Mouse (Mus musculus) heart, embryonic 16.5 days (tissue): ENCODE measurements around the gene Acbd6. TPM values are rescaled to one million over a fixed set of nuclear protein-coding genes. Genes with fewer than 3 reads are reported as not detected.

Experiments
- ATAC-seq: fragments of 200-750 bp; cut with Nextera tagmentation; replicated peaks from 2 replicates; pipeline ENCODE4 v1.8.0; 2017; ENCODE audit warnings: moderate number of reproducible peaks; ENCODE audit not compliant: insufficient read depth, low FRiP score; ENCODE audit errors: extremely low read depth
- H3K27ac ChIP-seq: fragments of 300-500 bp; sonication (generic); 2 replicates; pipeline ENCODE4 v1.5.1; 2014; ENCODE audit warnings: mild to moderate bottlenecking, low read length, control low read depth, moderate library complexity
- H3K27me3 ChIP-seq: fragments of 300-500 bp; sonication (generic); 2 replicates; pipeline ENCODE4 v1.6.1; 2014; ENCODE audit warnings: low read length, mixed read lengths; ENCODE audit not compliant: control insufficient read depth, insufficient read depth
- H3K36me3 ChIP-seq: fragments of 300-500 bp; sonication (generic); 2 replicates; pipeline ENCODE4 v1.6.1; 2014; ENCODE audit not compliant: control insufficient read depth, insufficient read depth
- H3K4me1 ChIP-seq: fragments of 300-500 bp; sonication (generic); 2 replicates; pipeline ENCODE4 v1.6.1; 2014; ENCODE audit warnings: low read length, mixed read lengths; ENCODE audit not compliant: control insufficient read depth, insufficient read depth
- H3K4me2 ChIP-seq: fragments of 300-500 bp; sonication (generic); 2 replicates; pipeline ENCODE4 v1.6.1; 2014; ENCODE audit warnings: low read depth, mild to moderate bottlenecking, control low read depth, low read length
- H3K4me3 ChIP-seq: fragments of 300-500 bp; sonication (generic); 2 replicates; pipeline ENCODE4 v1.5.1; 2014; ENCODE audit warnings: mild to moderate bottlenecking, control low read depth, low read length
- H3K9ac ChIP-seq: fragments of 300-500 bp; sonication (generic); 2 replicates; pipeline ENCODE4 v1.6.1; 2014; ENCODE audit warnings: low read length, control low read depth
- H3K9me3 ChIP-seq: fragments of 300-500 bp; sonication (generic); replicated peaks from 2 replicates; pipeline ENCODE4 v1.6.1; 2016; ENCODE audit warnings: low read length; ENCODE audit not compliant: control insufficient read depth
- WGBS: fragments of 180-500 bp; shearing (Covaris S2); extraction: QIAGEN DNeasy Blood & Tissue Kit; methylation state at CpG from one replicate; pipeline ENCODE4 v1.1.7; 2014; 5-methylcytosine and 5-hydroxymethylcytosine counted together
- polyA plus RNA-seq: library from polyadenylated mRNA; unstranded; fragments of >200 nt; fragmentation: Nextera tagmentation; extraction: Ambion mirVana; gene quantifications from 2 replicates; pipeline ENCODE4 v1.2.1, GENCODE M21; 2015

Gene Acbd6
- polyA plus RNA-seq, 1 experiment from 2014 or later, result 55.4 TPM

- H3K9me3 ChIP-seq, result no peaks in the 10 kb centered on the region
- H3K36me3 ChIP-seq, result no peaks in the 10 kb centered on the region
- no peak overlapping the region for H3K4me2 ChIP-seq
- peaks cover 34% of the 10 kb centered on the region for H3K27me3 ChIP-seq
- no peaks in the 10 kb centered on the region for H3K4me1 ChIP-seq
- H3K4me3 ChIP-seq, result no peak overlapping the region
- H3K27ac ChIP-seq, result no peak overlapping the region
- H3K9ac ChIP-seq, result no peak overlapping the region
- no peak for ATAC-seq
- 39% methylated on average over 5 of the region's 5 CpGs for WGBS
Measured at GRCm38 (mm10) chr1:155720006-155720405, 162.1 kb downstream of the Acbd6 start.

GRCm38 (mm10) chr1:155721443-155721842 lies 163.5 kb downstream of the Acbd6 start:
- Histone ChIP-seq H3K9me3 (no peaks in the 10 kb centered on the region), H3K4me1 (no peaks in the 10 kb centered on the region), H3K27me3 (peaks cover 34% of the 10 kb centered on the region), H3K9ac (no peak overlapping the region), H3K36me3 (no peaks in the 10 kb centered on the region), H3K4me3 (no peak overlapping the region), H3K4me2 (no peak overlapping the region), H3K27ac (no peak overlapping the region)
- 48% methylated on average over 8 of the region's 8 CpGs for WGBS
- no peak for ATAC-seq

DNA sequence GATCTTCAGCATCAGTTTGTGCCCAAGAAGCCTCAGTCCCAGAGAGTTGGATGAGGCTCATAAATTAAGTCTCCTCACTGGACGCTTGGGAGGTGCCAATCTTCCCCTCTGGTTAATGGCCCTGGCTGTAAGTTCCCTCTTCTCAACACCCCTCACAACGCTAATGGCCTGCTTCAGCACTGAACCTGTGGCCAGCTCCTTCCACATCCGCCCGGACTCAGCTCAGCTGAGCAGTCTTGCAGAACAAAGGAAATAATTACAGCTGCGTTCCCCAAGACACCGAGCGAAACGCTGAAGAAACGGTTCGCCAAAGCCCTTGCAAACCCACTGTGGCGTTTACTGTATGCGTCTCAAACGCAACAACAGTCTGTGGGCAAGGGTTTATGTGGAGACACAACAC lies 164.3 kb downstream of the Acbd6 start:
- Histone ChIP-seq H3K4me2 (peak overlapping the region; percentile 47), H3K27me3 (peaks cover 34% of the 10 kb centered on the region), H3K9ac (no peak overlapping the region), H3K36me3 (no peaks in the 10 kb centered on the region), H3K27ac (no peak overlapping the region), H3K9me3 (no peaks in the 10 kb centered on the region), H3K4me3 (peak overlapping the region; percentile 22; the same call in 1 of the 2 replicates), H3K4me1 (no peaks in the 10 kb centered on the region)
- under 1% methylated on average over 13 of the region's 13 CpGs for WGBS
- ATAC-seq, result peak; percentile 41; the same call in 1 of the 2 replicates

GRCm38 (mm10) chr1:155724301-155724700 lies 166.4 kb downstream of the Acbd6 start:
- Histone ChIP-seq H3K4me1 (no peaks in the 10 kb centered on the region), H3K36me3 (no peaks in the 10 kb centered on the region), H3K27ac (no peak overlapping the region), H3K9me3 (no peaks in the 10 kb centered on the region), H3K9ac (no peak overlapping the region), H3K27me3 (peaks cover 53% of the 10 kb centered on the region), H3K4me3 (no peak overlapping the region), H3K4me2 (no peak overlapping the region)
- ATAC-seq, result no peak
- WGBS, result 71% methylated on average over 3 of the region's 3 CpGs

DNA sequence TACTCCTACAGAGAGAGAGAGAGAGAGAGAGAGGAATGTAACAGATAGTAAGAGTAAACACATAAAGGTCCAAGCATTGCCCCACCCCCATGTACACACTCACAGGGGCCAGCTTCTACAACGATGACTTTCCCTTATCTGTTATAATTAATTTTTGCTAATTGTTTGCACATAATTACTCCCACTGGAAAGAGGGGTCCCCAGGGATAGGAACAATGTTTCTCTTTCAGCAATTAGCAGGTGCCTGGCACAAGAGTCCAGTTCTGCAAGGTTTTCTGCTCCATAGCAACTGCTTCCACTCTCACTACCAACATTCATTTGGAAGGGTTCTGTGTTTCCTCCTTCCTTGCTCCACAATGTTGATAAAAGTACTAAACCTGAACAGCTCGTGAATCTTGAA lies 168.0 kb downstream of the Acbd6 start:
- peaks cover 65% of the 10 kb centered on the region for H3K27me3 ChIP-seq
- no peaks in the 10 kb centered on the region for H3K36me3 ChIP-seq
- no peaks in the 10 kb centered on the region for H3K4me1 ChIP-seq
- 56% methylated on average over 2 of the region's 2 CpGs for WGBS
- no peak overlapping the region for H3K9ac ChIP-seq
- no peak overlapping the region for H3K4me2 ChIP-seq
- no peak for ATAC-seq
- no peak overlapping the region for H3K27ac ChIP-seq
- H3K9me3 ChIP-seq, result no peaks in the 10 kb centered on the region
- H3K4me3 ChIP-seq, result no peak overlapping the region

GRCm38 (mm10) chr1:155727830-155728229 lies 169.9 kb downstream of the Acbd6 start:
- Histone ChIP-seq H3K27me3 (peaks cover 72% of the 10 kb centered on the region), H3K36me3 (no peaks in the 10 kb centered on the region), H3K27ac (no peak overlapping the region), H3K4me2 (no peak overlapping the region), H3K4me3 (no peak overlapping the region), H3K9me3 (no peaks in the 10 kb centered on the region), H3K4me1 (no peaks in the 10 kb centered on the region), H3K9ac (no peak overlapping the region)
- WGBS, result 25% methylated on average over 10 of the region's 10 CpGs
- ATAC-seq, result no peak

- no peak overlapping the region for H3K4me3 ChIP-seq
- no peak for ATAC-seq
- no peaks in the 10 kb centered on the region for H3K9me3 ChIP-seq
- no peak overlapping the region for H3K4me2 ChIP-seq
- H3K27ac ChIP-seq, result no peak overlapping the region
- no peaks in the 10 kb centered on the region for H3K4me1 ChIP-seq
- no peak overlapping the region for H3K9ac ChIP-seq
- peaks cover 70% of the 10 kb centered on the region for H3K27me3 ChIP-seq
- WGBS, result 4% methylated on average over 23 of the region's 23 CpGs
- H3K36me3 ChIP-seq, result no peaks in the 10 kb centered on the region
Measured at GRCm38 (mm10) chr1:155729113-155729795, 171.3 kb downstream of the Acbd6 start.

DNA sequence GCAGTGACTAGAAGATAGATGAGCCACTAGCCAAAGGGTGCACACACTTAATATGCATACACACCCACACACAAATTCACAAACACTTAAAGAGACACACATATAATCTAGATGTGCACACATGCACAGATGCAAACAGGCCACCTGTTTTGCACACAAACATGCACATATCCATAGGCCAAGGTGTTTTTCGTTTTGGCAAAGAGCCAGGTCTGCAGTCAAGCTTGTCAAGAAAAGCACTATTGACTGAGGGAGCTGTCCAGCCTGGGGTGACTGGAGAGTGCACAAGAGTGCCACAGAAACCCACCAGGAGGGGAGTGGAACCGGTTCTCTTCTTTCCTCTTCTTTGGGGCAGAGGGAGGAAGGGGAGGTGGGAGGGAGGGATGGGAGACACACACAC lies 173.2 kb downstream of the Acbd6 start:
- H3K4me3 ChIP-seq, result no peak overlapping the region
- no peaks in the 10 kb centered on the region for H3K9me3 ChIP-seq
- H3K36me3 ChIP-seq, result no peaks in the 10 kb centered on the region
- 0% methylated on average over 2 of the region's 2 CpGs for whole genome bisulfite sequencing
- H3K27ac ChIP-seq, result no peak overlapping the region
- H3K9ac ChIP-seq, result no peak overlapping the region
- H3K4me1 ChIP-seq, result no peaks in the 10 kb centered on the region
- peaks cover 80% of the 10 kb centered on the region for H3K27me3 ChIP-seq
- no peak overlapping the region for H3K4me2 ChIP-seq
- ATAC-seq, result no peak

- peaks cover 18% of the 10 kb centered on the region for H3K4me1 ChIP-seq
- no peaks in the 10 kb centered on the region for H3K9me3 ChIP-seq
- no peak overlapping the region for H3K27ac ChIP-seq
- no peaks in the 10 kb centered on the region for H3K36me3 ChIP-seq
- H3K27me3 ChIP-seq, result peaks cover 91% of the 10 kb centered on the region
- no peak overlapping the region for H3K4me2 ChIP-seq
- ATAC-seq, result no peak
- H3K9ac ChIP-seq, result no peak overlapping the region
- WGBS, result 2% methylated on average over 26 of the region's 26 CpGs
- no peak overlapping the region for H3K4me3 ChIP-seq
Measured at GRCm38 (mm10) chr1:155736096-155736825, 178.3 kb downstream of the Acbd6 start.
